Mouse (Mus musculus) spleen, adult 2 months (tissue): ENCODE measurements around the gene Ctrc.

ENCODE experiments used
- CTCF ChIP-seq: fragments of 200-500 bp; IDR thresholded peaks from 2 replicates; pipeline ENCODE4 v1.5.1; 2011; ENCODE audit warnings: mild to moderate bottlenecking, inconsistent platforms; ENCODE audit not compliant: insufficient read depth, insufficient read length, insufficient replicate concordance; ENCODE audit errors: extremely low read depth
- POLR2A ChIP-seq: fragments of 200-500 bp; IDR thresholded peaks from 2 replicates; pipeline ENCODE4 v1.6.1; 2011; ENCODE audit warnings: low read depth, low read length, inconsistent platforms

- no peak for TF ChIP-seq CTCF
- no peak for TF ChIP-seq POLR2A
Measured at GRCm38 (mm10) chr4:141868051-141868450, 21.9 kb upstream of the Ctrc start.
